Mouse (Mus musculus): ENCODE results near the gene Ldha.

GRCm38 (mm10) chr7:46793871-46794270 lies 47.4 kb upstream of the Ldha start:
- TF ChIP-seq CTCF (IDR thresholded peaks at IDR 0.05; ENCODE audit: borderline replicate concordance, extremely low read depth, insufficient read depth, insufficient read length) (no peak), POLR2A (IDR thresholded peaks at IDR 0.05; ENCODE audit: borderline replicate concordance, extremely low read depth, insufficient read depth, insufficient read length, poor library complexity, severe bottlenecking) (no peak)
